Mouse (Mus musculus): ENCODE data around the gene Nxn.
"Not testable (repeated sequence)": the region's sequence is repeated elsewhere in the genome, so short reads cannot be mapped to it uniquely, and the experiment has no call there.

Nxn gene

GRCm38 (mm10) chr11:76216681-76217389 is 182.1 kb downstream of the Nxn start:
- DNase-seq (ENCODE audit: low read depth, low spot score), result no peak

GRCm38 (mm10) chr11:76216049-76216540 is 182.8 kb downstream of the Nxn start:
- DNase-seq (ENCODE audit: low read depth, low spot score), result no peak

GRCm38 (mm10) chr11:76215011-76215410 is 183.9 kb downstream of the Nxn start:
- no peak for DNase-seq (ENCODE audit: low read depth, low spot score)

- no peak for DNase-seq (ENCODE audit: low read depth, low spot score)
Observed at GRCm38 (mm10) chr11:76213841-76214240, 185.1 kb downstream of the Nxn start.

GRCm38 (mm10) chr11:76211595-76211994 is 187.3 kb downstream of the Nxn start:
- DNase-seq (ENCODE audit: low read depth, low spot score), result not testable (repeated sequence)

- no peak for DNase-seq (ENCODE audit: low read depth, low spot score)
Observed at GRCm38 (mm10) chr11:76210228-76210985, 188.5 kb downstream of the Nxn start.
